ENCODE assay signal across 9 mouse cellular contexts in genomic region chr5:66263398-66263797, GRCm38 (mm10). TPM values are rescaled to one million over a fixed set of nuclear protein-coding genes. Genes with fewer than 3 reads are reported as not detected.
A peak's percentile ranks its signal among the peaks of the same experiment; 100 is the strongest.
DNase-seq lines count a peak whose midpoint lies in the region; ATAC-seq lines count a peak whose summit lies in the region.
"Had no signal": no experiment of that assay in that cellular context is flagged by ENCODE, and none has a peak within 500 bp of the region (broad histone marks: within the 10 kb centered on the region; RNA-seq: fewer than 3 reads in every experiment).

No protein-coding gene starts in this region.

- DNase-seq in heart, postnatal 10 days, result peak; percentile 25 to 56
- DNase-seq in heart, adult 9 months (ENCODE audit: low spot score in 2 of 2), result no peak
- DNase-seq in testis, postnatal 10 days (ENCODE audit: low spot score), result peak; percentile 55
- DNase-seq in testis, postnatal 14 days (ENCODE audit: low spot score), result no peak
- peak; percentile 29 for DNase-seq in c-Kit-positive CD71-negative TER-119-negative erythroid progenitor cells, embryonic 14.5 days (ENCODE audit: low read depth)
- DNase-seq in kidney, postnatal 14 days, result peak; percentile 28
- DNase-seq in splenic B cell, adult 2 months (ENCODE audit: low read depth, low spot score), result peak; percentile 44

- ATAC-seq in frontal cortex, adult (ENCODE audit: low TSS enrichment), result no peak

- H3K36me3 ChIP-seq in splenic B cell, adult 2 months (ENCODE audit: control insufficient read depth, insufficient read depth, low read length, poor library complexity, severe bottlenecking), result no peaks in the 10 kb centered on the region
- H3K36me3 ChIP-seq: neural tube, embryonic 13.5 days had no signal

- intact Hi-C loops in heart, postnatal 10 days (cut with DNase I), result loop anchor here (2.0 to 10.0 kb wide), 3 partner anchors 59 to 401 kb away; no protein-coding TSS in a partner anchor

- no peaks in the 10 kb centered on the region; the same call in none of the 2 replicates for H3K27me3 ChIP-seq in splenic B cell, adult 2 months (ENCODE audit: control insufficient read depth, insufficient read depth, low read length, poor library complexity, severe bottlenecking)
- H3K27me3 ChIP-seq: neural tube, embryonic 13.5 days had no signal

RNA-seq across cellular contexts. Expression of gene Nsun7, which starts 3.7 kb away (rescaled TPM):
- total RNA-seq in heart, postnatal 10 days (2021), result under 1 TPM; 0.07 TPM

Comparison
In these comparisons a context has a peak if more than half of its experiments do, and no peak if none do; other contexts are left out.
1. DNase-seq: peak in heart, postnatal 10 days (2 of 2), testis, postnatal 10 days (single experiment), c-Kit-positive CD71-negative TER-119-negative erythroid progenitor cells, embryonic 14.5 days (single experiment), kidney, postnatal 14 days (single experiment) and splenic B cell, adult 2 months (single experiment); none in heart, adult 9 months (0 of 2) and testis, postnatal 14 days (single experiment).